Mouse (Mus musculus) intestine, postnatal 0 days (tissue): ENCODE measurements around the gene Lkaaear1. TPM values are rescaled to one million over a fixed set of nuclear protein-coding genes. Genes with fewer than 3 reads are reported as not detected.

Source experiments
- ATAC-seq: fragments of 200-750 bp; cut with Nextera tagmentation; 2 replicates; pipeline ENCODE4 v1.8.0; 2017; ENCODE audit warnings: mild to moderate bottlenecking, moderate TSS enrichment, moderate library complexity
- H3K27ac ChIP-seq: fragments of 300-500 bp; sonication (generic); 2 replicates; pipeline ENCODE4 v1.5.1; 2014; ENCODE audit warnings: mild to moderate bottlenecking, low read depth, low read length, moderate library complexity
- H3K27me3 ChIP-seq: fragments of 300-500 bp; sonication (generic); replicated peaks from 2 replicates; pipeline ENCODE4 v1.6.1; 2014; ENCODE audit warnings: low read length, mixed read lengths; ENCODE audit not compliant: control insufficient read depth, insufficient read depth
- H3K36me3 ChIP-seq: fragments of 300-500 bp; sonication (generic); 2 replicates; pipeline ENCODE4 v1.6.1; 2014; ENCODE audit warnings: mild to moderate bottlenecking, moderate library complexity; ENCODE audit not compliant: control insufficient read depth, insufficient read depth
- H3K4me1 ChIP-seq: fragments of 300-500 bp; sonication (generic); replicated peaks from 2 replicates; pipeline ENCODE4 v1.6.1; 2014; ENCODE audit warnings: antibody characterized with exemption, low read length, mixed read lengths; ENCODE audit not compliant: control insufficient read depth, insufficient read depth
- H3K4me2 ChIP-seq: fragments of 300-500 bp; sonication (generic); replicated peaks from 2 replicates; pipeline ENCODE4 v1.6.1; 2014; ENCODE audit warnings: low read depth, mild to moderate bottlenecking, moderate library complexity
- H3K4me3 ChIP-seq: fragments of 300-500 bp; sonication (generic); 2 replicates; pipeline ENCODE4 v1.5.1; 2014; ENCODE audit warnings: low read depth, low read length
- H3K9ac ChIP-seq: fragments of 300-500 bp; sonication (generic); 2 replicates; pipeline ENCODE4 v1.6.1; 2014; ENCODE audit warnings: mild to moderate bottlenecking, low read depth, low read length
- H3K9me3 ChIP-seq: fragments of 300-500 bp; sonication (generic); 2 replicates; pipeline ENCODE4 v1.6.1; 2016; ENCODE audit warnings: mixed run types; ENCODE audit not compliant: control insufficient read depth
- CTCF ChIP-seq: sonication (generic); IDR thresholded peaks from 2 replicates; pipeline ENCODE4 v1.5.1; 2016; ENCODE audit warnings: low read depth, mild to moderate bottlenecking, control low read depth, antibody characterized with exemption, moderate library complexity
- WGBS: fragments of 180-500 bp; shearing (Covaris S2); extraction: QIAGEN DNeasy Blood & Tissue Kit; methylation state at CpG from one replicate; pipeline ENCODE4 v1.1.7; 2014; 5-methylcytosine and 5-hydroxymethylcytosine counted together
- polyA plus RNA-seq: library from polyadenylated mRNA; unstranded; fragments of >200 nt; fragmentation: Nextera tagmentation; extraction: Ambion mirVana; gene quantifications from 2 replicates; pipeline ENCODE4 v1.2.1, GENCODE M21; 2015

Gene Lkaaear1
- polyA plus RNA-seq, 1 experiment from 2014 or later = not detected

DNA sequence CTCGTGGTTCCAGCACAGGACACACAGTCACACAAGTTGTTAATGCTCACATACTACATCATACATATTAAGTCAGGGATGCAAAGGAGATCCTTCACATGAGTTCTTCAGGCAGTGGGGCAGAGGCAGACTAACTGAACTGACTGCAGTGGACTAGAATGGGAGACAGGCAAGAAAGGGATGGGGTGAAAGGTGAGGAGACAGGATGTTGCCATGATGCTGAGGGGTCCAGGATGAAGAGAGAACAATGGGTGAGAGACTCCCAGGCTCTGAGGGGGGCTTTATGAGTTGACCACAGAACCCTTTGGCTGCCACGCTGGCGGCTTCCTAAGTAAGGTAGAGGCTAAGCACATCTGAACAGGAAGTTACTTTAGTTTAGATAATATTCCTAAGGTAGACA is 3.7 kb downstream of the Lkaaear1 start:
- H3K27me3 ChIP-seq = no peaks in the 10 kb centered on the region
- H3K4me1 ChIP-seq = 0 out of 2 replicates have a peak, but pooled peaks cover 4% of the 10 kb centered on the region
- no peak overlapping the region for H3K4me2 ChIP-seq
- no peak for TF ChIP-seq CTCF
- no peak overlapping the region for H3K27ac ChIP-seq
- no peak for ATAC-seq
- H3K9ac ChIP-seq = no peak overlapping the region
- 97% methylated on average over 3 of the region's 3 CpGs for WGBS
- H3K4me3 ChIP-seq = no peak overlapping the region
- H3K9me3 ChIP-seq = no peaks in the 10 kb centered on the region
- no peaks in the 10 kb centered on the region; the same call in 1 of the 2 replicates for H3K36me3 ChIP-seq

DNA sequence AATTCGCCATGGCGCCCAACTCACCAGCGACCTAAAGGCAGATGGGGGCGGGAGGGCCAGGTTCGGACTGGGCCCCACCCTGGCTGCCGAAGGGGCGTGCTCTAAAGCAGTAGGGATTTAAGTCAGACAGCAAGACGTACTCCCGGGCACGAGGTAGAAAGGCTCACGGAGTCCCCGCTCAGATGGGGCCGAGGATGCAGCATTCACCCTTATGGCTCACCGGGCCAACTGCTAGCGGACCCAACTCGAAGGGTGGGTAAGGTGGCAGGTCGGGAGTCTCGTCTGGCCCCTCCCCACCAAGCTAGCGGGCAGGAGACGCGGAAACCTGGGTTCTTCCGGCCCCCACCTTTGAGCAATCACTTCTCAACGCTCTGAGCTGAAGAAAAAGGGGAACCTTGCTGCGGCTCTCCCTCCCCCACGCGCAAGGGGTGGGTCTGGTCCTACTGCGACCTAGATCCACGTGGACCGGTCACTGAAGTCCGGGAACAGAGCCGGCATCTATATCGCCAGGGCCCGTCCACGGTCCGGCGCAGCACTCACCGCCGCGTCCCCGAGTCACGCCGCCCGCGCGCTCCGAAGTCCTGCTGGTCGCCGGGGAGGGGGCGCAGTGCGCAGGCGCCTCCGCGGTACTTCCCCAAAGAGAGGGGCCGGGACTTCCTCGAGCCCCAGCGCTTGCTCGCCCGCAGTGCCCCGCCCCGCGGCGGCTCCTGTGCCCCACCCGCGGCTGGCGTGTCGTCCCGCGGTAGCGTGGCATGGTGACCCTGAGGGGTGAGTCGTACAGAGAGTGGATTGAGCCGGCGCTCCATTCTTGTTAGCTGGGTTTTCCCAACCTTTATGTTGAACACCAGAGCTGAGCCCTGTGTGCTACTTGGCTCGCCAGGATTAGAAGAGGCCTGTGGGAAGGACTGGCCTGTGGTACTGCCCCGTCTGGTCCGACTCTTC is 4.6 kb downstream of the Lkaaear1 start, which contains the start of gene Rgs19:
Rgs19 (minus strand) TSS at position 639 of the 942 bp plus-strand sequence.
- WGBS = under 1% methylated on average over 75 of the region's 75 CpGs

DNA sequence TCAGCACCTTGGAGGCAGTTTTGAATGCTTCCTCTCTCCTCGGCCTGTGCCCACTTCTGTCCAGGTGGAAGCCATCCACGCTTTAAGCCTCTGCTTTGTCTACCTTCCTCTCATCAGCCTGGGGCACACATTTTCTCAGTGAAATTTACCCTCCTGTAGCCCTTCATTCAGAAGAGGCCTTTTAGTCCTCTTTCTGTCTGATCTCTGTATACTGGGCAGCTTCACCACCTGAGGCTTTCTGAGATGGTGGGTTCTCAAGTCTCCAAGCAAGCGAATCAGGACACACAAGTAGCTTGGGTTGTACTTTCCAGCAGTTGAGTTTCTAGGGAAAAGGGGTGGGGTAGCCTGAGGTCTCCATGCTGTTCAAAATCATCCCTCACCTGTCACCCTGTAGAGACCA is 5.9 kb downstream of the Lkaaear1 start:
- H3K4me1 ChIP-seq = 0 out of 2 replicates have a peak, but pooled peaks cover 4% of the 10 kb centered on the region
- peaks cover 10% of the 10 kb centered on the region; the same call in 1 of the 2 replicates for H3K36me3 ChIP-seq
- H3K9ac ChIP-seq = no peak overlapping the region
- no peaks in the 10 kb centered on the region for H3K9me3 ChIP-seq
- 88% methylated on average over 3 of the region's 3 CpGs for whole genome bisulfite sequencing
- 0 out of 2 replicates have a peak overlapping the region, but pooled peaks have one; percentile 27 for H3K4me2 ChIP-seq
- no peak for TF ChIP-seq CTCF
- no peak overlapping the region for H3K4me3 ChIP-seq
- no peak overlapping the region for H3K27ac ChIP-seq
- no peaks in the 10 kb centered on the region for H3K27me3 ChIP-seq
- no peak for ATAC-seq

More for the DNA sequence above, 4.6 kb downstream of the Lkaaear1 start, which contains the start of gene Rgs19:
- no peak within 1 kb of the TSS for H3K27ac ChIP-seq
- peak; percentile 50 for ATAC-seq
- H3K4me3 ChIP-seq = peak within 1 kb of the TSS; percentile 63
- H3K9me3 ChIP-seq = no peaks in the 10 kb centered on the region
- no peaks in the 10 kb centered on the region for H3K27me3 ChIP-seq
- peak within 1 kb of the TSS; percentile 92 for H3K4me2 ChIP-seq
- TF ChIP-seq CTCF = no peak; the same call in none of the 2 replicates
- peaks cover 5% of the 10 kb centered on the region; the same call in 1 of the 2 replicates for H3K36me3 ChIP-seq
- H3K4me1 ChIP-seq = 0 out of 2 replicates have a peak, but pooled peaks cover 4% of the 10 kb centered on the region
- H3K9ac ChIP-seq = peak within 1 kb of the TSS; percentile 70

DNA sequence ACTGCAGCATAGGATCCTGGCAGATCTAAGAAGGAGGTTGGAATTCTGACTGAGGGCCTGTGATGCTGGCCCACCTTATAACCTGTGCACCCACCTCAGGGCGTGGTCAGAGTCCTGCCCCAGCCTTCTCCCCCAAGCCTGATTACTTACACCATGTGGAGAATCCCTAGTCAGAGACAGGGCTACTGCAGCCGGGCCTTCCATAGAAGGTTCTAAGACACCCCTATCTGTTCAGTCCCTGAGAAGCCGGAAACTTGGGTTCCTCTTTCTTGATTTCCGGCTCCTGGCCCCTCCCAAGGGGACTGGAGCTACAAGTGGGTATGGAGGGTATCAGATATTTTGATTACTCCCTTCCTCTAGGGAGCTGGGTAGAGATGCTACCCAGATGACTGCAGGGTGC is 6.7 kb downstream of the Lkaaear1 start:
- Histone ChIP-seq H3K4me3 (no peak overlapping the region), H3K27me3 (no peaks in the 10 kb centered on the region), H3K4me2 (no peak overlapping the region), H3K9ac (no peak overlapping the region), H3K9me3 (no peaks in the 10 kb centered on the region), H3K4me1 (0 out of 2 replicates have a peak, but pooled peaks cover 4% of the 10 kb centered on the region), H3K27ac (no peak overlapping the region), H3K36me3 (peaks cover 12% of the 10 kb centered on the region; the same call in 1 of the 2 replicates)
- ATAC-seq = no peak
- 94% methylated on average over 4 of the region's 4 CpGs for WGBS
- no peak for TF ChIP-seq CTCF

DNA sequence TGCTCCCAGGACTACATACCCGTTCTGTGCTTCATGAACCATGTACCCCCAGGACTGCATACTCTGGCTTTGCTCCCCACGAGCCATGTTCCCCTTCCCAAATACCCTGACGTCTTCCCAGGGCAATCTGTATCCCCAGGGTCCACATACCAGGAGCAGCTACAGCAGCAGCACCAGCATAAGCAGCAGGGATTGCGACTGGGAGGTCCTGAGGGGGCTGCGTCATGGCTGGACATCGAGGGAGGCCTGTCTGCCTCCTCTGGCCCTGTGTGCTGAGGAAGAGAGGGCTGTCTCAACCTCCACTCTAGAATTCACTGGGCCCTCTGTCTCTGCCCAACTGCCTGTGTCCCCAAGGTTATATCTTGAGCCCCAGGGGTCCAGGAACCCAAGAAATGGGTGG is 7.2 kb downstream of the Lkaaear1 start:
- no peak overlapping the region for H3K4me3 ChIP-seq
- whole genome bisulfite sequencing = 89% methylated on average over 6 of the region's 6 CpGs
- no peak for ATAC-seq

More for the DNA sequence above, 7.2 kb downstream of the Lkaaear1 start:
- Histone ChIP-seq H3K4me2 (no peak overlapping the region), H3K27ac (no peak overlapping the region), H3K36me3 (peaks cover 16% of the 10 kb centered on the region; the same call in 1 of the 2 replicates), H3K9ac (no peak overlapping the region), H3K9me3 (no peaks in the 10 kb centered on the region), H3K4me1 (0 out of 2 replicates have a peak, but pooled peaks cover 4% of the 10 kb centered on the region), H3K27me3 (no peaks in the 10 kb centered on the region)
- TF ChIP-seq CTCF = no peak
